Mouse (Mus musculus): ENCODE measurements around the gene Nek10.
"Not testable (repeated sequence)": the region's sequence is repeated elsewhere in the genome, so short reads cannot be mapped to it uniquely, and the experiment has no call there.

Gene Nek10

GRCm38 (mm10) chr14:14871121-14871520, 67.9 kb downstream of the Nek10 start:
- DNase-seq: no peak

- no peak for DNase-seq
These were observed 68.5 kb downstream of the Nek10 start for GRCm38 (mm10) chr14:14871700-14872099.

DNA sequence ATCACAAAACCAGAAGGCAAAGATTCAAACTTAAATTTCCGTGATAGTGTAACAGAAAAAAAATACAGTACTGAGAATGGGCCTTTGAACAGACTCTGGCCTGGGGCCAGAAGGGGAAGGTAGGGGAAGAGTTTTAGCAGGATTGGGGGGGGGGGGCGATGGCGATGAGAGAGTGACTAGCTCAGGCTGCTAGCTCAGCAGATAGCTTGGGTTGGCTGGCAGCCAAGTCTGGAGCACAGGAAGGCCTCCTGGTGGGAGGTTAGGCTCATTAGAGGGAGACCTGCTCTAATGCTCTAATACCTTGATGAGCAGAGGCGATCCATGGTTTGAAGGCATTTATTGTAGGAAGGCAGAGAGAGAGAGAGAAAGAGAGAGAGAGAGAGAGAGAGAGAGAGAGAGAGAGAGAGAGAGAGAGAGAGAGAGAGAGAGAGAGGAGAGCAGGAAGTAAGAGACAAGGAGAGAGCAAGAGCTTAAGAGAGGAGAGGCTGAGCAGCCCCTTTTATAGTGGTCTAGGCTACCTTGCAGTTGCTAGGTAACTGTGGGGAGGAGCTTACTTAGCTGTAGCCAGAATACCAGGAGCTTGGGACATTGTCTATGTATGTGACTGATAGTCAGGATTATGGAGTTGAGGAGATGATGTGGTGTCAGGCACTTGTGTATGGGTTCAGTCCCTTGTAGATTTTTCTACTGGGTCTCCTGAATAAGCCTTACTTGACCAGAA, 90.9 kb downstream of the Nek10 start:
- DNase-seq: peak; percentile 38

DNA sequence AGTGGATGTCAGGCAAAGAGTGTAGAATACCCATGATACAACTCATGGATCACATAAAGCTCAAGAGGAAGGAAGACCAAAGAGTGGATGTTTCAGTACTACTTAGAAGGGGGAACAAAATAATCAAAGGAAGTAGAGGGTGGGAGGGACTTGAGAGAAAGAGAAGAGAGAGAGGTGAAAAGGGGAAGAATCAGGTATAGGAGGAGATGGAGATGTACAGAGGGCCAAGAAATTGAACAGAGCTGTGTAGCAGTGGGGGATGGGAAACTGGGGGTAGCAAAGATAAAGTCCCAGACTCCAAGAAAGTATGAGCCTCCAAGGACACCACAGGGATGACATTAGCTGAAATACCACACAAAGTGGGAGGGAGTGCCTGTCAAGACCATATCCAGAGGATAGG, 91.6 kb downstream of the Nek10 start:
- DNase-seq: no peak

DNA sequence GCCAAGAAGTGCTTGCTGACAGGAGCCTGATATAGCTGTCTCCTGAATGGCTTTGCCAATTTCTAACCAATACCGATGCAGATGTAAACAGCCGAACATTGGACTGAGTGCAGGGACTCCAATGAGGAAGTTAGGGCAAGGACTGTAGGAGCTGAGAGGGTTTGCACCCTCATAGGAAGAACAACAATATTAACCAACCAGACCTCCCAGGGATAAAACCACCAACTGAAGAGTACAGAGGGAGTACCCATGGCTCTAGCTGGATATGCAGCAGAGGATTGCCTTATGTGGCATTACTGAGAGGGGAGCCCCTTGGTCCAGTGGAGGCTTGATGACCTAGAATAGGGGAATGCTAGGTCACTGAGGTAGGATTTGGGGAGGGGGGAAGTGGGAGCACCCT, 92.1 kb downstream of the Nek10 start:
- DNase-seq: no peak

- DNase-seq: no peak
These were observed 93.4 kb downstream of the Nek10 start for GRCm38 (mm10) chr14:14896399-14897136.

- peak; percentile 70 for DNase-seq
These were observed 101.7 kb downstream of the Nek10 start for GRCm38 (mm10) chr14:14904750-14905529.

GRCm38 (mm10) chr14:14905530-14905852, 102.3 kb downstream of the Nek10 start:
- DNase-seq: no peak

DNA sequence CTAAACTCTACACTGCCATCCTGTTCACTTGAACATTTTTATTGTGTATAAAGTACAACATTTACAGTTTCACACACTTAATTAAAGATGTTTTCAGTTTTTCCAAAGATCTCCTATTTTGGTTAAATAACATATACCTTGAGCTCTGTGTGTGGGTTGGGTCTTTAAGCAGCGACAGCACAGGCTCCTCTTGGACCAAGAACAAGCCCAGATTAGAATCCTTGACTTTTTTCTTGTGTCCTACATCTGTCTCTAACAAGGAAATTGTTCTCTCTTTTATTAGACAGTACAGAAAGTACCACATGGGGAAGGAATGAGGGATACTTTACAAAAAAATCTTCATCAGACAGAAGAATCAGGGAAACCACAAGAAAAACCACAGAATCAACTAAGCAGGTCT, 122.4 kb downstream of the Nek10 start:
- DNase-seq: no peak

DNA sequence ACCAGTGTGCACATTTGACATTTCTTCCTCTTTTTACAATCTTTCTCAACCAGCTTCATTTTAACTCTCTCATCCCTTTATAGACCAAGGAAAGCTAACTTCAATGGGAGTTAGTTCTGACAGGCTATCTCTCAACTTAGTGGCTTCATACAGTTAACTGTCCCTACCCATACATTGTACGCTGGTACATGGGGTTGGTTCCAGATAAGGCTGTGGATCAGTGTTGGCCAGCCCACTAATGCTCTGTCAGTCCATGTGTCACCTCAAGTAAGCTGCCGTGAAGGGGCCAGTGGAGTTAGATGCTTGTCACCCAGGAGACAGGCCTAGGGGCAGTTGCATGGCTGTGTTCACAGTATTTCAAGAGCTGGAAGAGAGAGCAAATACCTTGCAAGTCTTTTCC, 124.3 kb downstream of the Nek10 start:
- no peak for DNase-seq

- DNase-seq: no peak
These were observed 131.8 kb downstream of the Nek10 start for GRCm38 (mm10) chr14:14934977-14935376.

DNA sequence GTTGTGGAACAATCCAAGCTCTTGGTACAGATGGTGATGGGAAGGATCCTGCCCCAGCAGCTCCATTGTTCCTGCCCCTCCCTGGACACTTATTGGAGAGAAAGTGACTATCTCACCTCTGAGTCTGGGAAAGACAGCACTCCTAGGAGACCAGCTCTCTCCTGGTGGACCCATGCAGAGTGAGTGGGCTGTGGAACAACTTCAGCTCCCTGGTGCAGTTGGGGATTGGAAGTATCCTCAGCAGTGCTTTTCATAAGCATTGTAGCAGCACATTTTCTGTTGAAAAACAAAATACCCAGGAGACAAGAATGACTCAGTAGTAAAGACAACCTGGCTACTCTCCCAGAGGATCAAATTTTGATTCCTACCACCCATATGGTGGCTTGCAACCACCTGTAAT, 142.7 kb downstream of the Nek10 start:
- no peak for DNase-seq

GRCm38 (mm10) chr14:14949023-14949422, 145.8 kb downstream of the Nek10 start:
- no peak for DNase-seq

- no peak for DNase-seq
These were observed 148.6 kb downstream of the Nek10 start for GRCm38 (mm10) chr14:14951808-14952207.

- DNase-seq: no peak
These were observed 156.7 kb downstream of the Nek10 start for GRCm38 (mm10) chr14:14959780-14960440.

- no peak for DNase-seq
These were observed 157.3 kb downstream of the Nek10 start for GRCm38 (mm10) chr14:14960441-14960988.

GRCm38 (mm10) chr14:14970633-14971032, 167.4 kb downstream of the Nek10 start:
- DNase-seq: no peak

DNA sequence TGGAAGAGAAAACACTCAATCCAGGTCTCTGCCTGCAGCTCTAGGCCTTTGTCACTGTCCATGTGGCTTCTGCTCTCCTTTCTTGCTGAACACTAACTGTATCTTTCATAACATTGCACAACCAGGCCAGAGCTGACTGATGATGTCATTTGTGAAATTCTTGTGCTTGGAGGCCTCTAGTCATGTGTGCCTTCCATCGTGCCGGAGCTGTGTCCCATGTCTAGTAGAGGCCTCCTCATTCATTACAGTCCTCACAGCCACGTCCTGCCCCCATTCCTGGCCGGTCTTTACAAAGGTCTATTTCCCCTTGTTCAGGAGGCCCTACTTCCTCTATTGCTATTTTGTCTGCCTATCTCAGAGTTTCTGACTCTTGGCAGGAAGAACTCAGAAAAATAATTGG, 167.8 kb downstream of the Nek10 start:
- DNase-seq: peak; percentile 2

DNA sequence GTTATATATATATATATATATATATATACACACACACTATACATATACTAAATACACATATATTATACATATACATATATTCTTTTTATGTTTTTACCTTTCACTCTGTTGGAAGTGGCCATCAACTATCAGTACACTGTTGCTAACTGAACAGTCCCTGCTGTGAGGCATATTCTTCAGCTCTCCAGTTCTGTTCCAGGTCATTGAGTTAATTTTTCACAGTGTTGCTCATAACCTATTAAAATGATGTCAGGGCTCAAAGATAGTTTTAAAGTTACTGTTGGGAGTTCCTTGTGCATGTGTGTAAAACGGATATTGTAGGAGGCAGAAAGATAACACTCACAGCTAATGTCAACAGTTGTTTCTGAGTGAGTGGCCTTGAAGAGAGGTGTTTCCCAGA, 170.9 kb downstream of the Nek10 start:
- DNase-seq: peak; percentile 19

DNA sequence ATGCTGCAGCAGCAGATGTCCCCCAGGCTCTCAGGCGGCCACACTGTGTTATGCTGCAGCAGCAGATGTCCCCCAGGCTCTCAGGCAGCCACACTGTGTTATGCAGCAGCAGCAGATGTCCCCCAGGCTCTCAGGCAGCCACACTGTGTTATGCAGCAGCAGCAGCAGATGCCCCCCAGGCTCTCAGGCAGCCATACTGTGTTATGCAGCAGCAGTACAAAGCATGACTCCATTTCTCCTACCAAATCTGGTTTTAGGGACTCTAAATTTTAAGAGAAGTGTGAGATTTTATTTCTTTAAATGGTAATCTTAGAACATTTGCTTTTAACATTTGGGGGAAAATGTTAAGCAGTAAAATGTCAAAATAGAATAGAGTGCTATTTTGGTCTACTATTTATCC, 180.9 kb downstream of the Nek10 start:
- DNase-seq: not testable (repeated sequence)

- peak; percentile 54 for DNase-seq
These were observed 181.8 kb downstream of the Nek10 start for GRCm38 (mm10) chr14:14984710-14985647.

DNA sequence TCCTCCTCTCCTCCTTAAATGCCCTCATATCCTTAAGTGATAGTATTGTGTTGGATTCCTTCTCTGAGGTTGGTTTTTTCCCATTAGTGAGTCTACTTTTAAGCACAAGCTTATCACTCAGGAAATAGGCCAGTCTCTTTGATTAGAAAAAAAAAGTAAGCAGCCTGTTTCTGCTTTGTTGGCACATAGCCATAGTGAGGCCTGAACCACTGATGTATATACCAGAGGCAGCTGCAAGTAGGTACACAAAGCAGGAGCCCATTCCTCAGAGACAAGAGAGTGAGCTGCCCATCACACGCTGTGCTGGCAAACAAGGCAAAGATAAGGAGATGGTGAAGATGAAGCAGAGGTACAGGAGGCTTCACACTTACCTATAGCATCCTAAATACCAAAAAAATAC, 184.2 kb downstream of the Nek10 start:
- DNase-seq: no peak
